Mouse (Mus musculus) hindbrain, postnatal 0 days (tissue): ENCODE measurements around the gene Zfp710. TPM values are rescaled to one million over a fixed set of nuclear protein-coding genes. Genes with fewer than 3 reads are reported as not detected.

Experiments used
- ATAC-seq: fragments of 200-750 bp; cut with Nextera tagmentation; 2 replicates; pipeline ENCODE4 v1.8.0; 2017; ENCODE audit warnings: mild to moderate bottlenecking, moderate TSS enrichment, moderate library complexity
- DNase-seq: peaks from one replicate; pipeline ENCODE4 v3.0.0-alpha.2; 2015; ENCODE audit warnings: low spot score
- H3K27ac ChIP-seq: fragments of 300-500 bp; sonication (generic); 2 replicates; pipeline ENCODE4 v1.5.1; 2014; ENCODE audit warnings: mild to moderate bottlenecking
- H3K27me3 ChIP-seq: fragments of 300-500 bp; sonication (generic); 2 replicates; pipeline ENCODE4 v1.6.1; 2014; ENCODE audit warnings: low read length, mixed read lengths; ENCODE audit not compliant: insufficient read depth
- H3K36me3 ChIP-seq: fragments of 300-500 bp; sonication (generic); 2 replicates; pipeline ENCODE4 v1.6.1; 2014; ENCODE audit warnings: low read length, mixed read lengths; ENCODE audit not compliant: insufficient read depth
- H3K4me1 ChIP-seq: fragments of 300-500 bp; sonication (generic); 2 replicates; pipeline ENCODE4 v1.6.1; 2014; ENCODE audit warnings: antibody characterized with exemption, low read length, mixed read lengths; ENCODE audit not compliant: insufficient read depth
- H3K4me2 ChIP-seq: fragments of 300-500 bp; sonication (generic); 2 replicates; pipeline ENCODE4 v1.6.1; 2014; ENCODE audit warnings: low read depth, mild to moderate bottlenecking, low read length, moderate library complexity, mixed read lengths
- H3K4me3 ChIP-seq: fragments of 300-500 bp; sonication (generic); 2 replicates; pipeline ENCODE4 v1.5.1; 2014; ENCODE audit warnings: low read length
- H3K9ac ChIP-seq: fragments of 300-500 bp; sonication (generic); replicated peaks from 2 replicates; pipeline ENCODE4 v1.6.1; 2014; ENCODE audit warnings: mild to moderate bottlenecking, low read length, moderate library complexity, mixed read lengths
- H3K9me3 ChIP-seq: fragments of 300-500 bp; sonication (generic); 2 replicates; pipeline ENCODE4 v1.6.1; 2016; ENCODE audit warnings: low read length, mixed read lengths
- CTCF ChIP-seq: IDR thresholded peaks from 2 replicates; pipeline ENCODE4 v1.5.1; 2016; ENCODE audit warnings: antibody characterized with exemption, control low read depth, low read depth
- WGBS: fragments of 180-500 bp; shearing (Covaris S2); extraction: QIAGEN DNeasy Blood & Tissue Kit; methylation state at CpG from one replicate; pipeline ENCODE4 v1.1.7; 2014; 5-methylcytosine and 5-hydroxymethylcytosine counted together
- polyA plus RNA-seq: library from polyadenylated mRNA; unstranded; fragments of >200 nt; fragmentation: Nextera tagmentation; extraction: Ambion mirVana; gene quantifications from 2 replicates; pipeline ENCODE4 v1.2.1, GENCODE M21; 2015
- total RNA-seq: library from RNA; depleted of rRNA; stranded (reverse); fragments of >200 nt; gene quantifications from 2 replicates; pipeline ENCODE4 v1.2.3, GENCODE M21; 2014; rRNA removed

Zfp710 gene
- total and polyA plus RNA-seq, 2 experiments from 2014 or later: 10.3 to 25.8 TPM

- Histone ChIP-seq H3K4me3 (no peak overlapping the region), H3K27me3 (no peaks in the 10 kb centered on the region), H3K4me1 (peaks cover 4% of the 10 kb centered on the region; the same call in 1 of the 2 replicates), H3K9me3 (no peaks in the 10 kb centered on the region; the same call in 1 of the 2 replicates), H3K27ac (peak overlapping the region; percentile 78; the same call in 1 of the 2 replicates), H3K9ac (no peak overlapping the region), H3K4me2 (no peak overlapping the region), H3K36me3 (no peaks in the 10 kb centered on the region)
- no peak for DNase-seq
- WGBS: 63% methylated on average over 1 of the region's 1 CpGs
- no peak for TF ChIP-seq CTCF
- no peak for ATAC-seq
Measured at GRCm38 (mm10) chr7:80135173-80135532, 110.5 kb downstream of the Zfp710 start.

GRCm38 (mm10) chr7:80138375-80138774 is 113.8 kb downstream of the Zfp710 start:
- Histone ChIP-seq H3K27me3 (no peaks in the 10 kb centered on the region), H3K36me3 (no peaks in the 10 kb centered on the region), H3K27ac (no peak overlapping the region), H3K9ac (no peak overlapping the region), H3K4me3 (no peak overlapping the region), H3K9me3 (no peaks in the 10 kb centered on the region; the same call in 1 of the 2 replicates), H3K4me2 (no peak overlapping the region), H3K4me1 (peaks cover 4% of the 10 kb centered on the region)
- TF ChIP-seq CTCF: no peak
- 72% methylated on average over 1 of the region's 1 CpGs for WGBS
- ATAC-seq: no peak
- DNase-seq: no peak

- 14% methylated on average over 9 of the region's 9 CpGs for WGBS
- Histone ChIP-seq H3K27me3 (no peaks in the 10 kb centered on the region), H3K4me3 (no peak overlapping the region), H3K9ac (0 out of 2 replicates have a peak overlapping the region, but pooled peaks have one; percentile 9), H3K9me3 (no peaks in the 10 kb centered on the region; the same call in 1 of the 2 replicates), H3K27ac (no peak overlapping the region), H3K4me1 (no peaks in the 10 kb centered on the region; the same call in 1 of the 2 replicates), H3K4me2 (no peak overlapping the region), H3K36me3 (no peaks in the 10 kb centered on the region)
- DNase-seq: peak; percentile 84
- peak; percentile 90 for TF ChIP-seq CTCF
- peak; percentile 82; the same call in 1 of the 2 replicates for ATAC-seq
Measured at GRCm38 (mm10) chr7:80140815-80141214, 116.2 kb downstream of the Zfp710 start.

Other genes with a start within 250 kb of the Zfp710 start
- gene Mesp1, start 231.0 kb upstream of the Zfp710 start, total RNA-seq: 0.32 and 0.52 TPM in 2 replicates
- 0.63 and 0.83 TPM in 2 replicates for gene Mesp1, start 231.0 kb upstream of the Zfp710 start, polyA plus RNA-seq
- gene Mesp2, start 214.1 kb upstream of the Zfp710 start, total RNA-seq: 1.5 and 1.7 TPM in 2 replicates
- gene Mesp2, start 214.1 kb upstream of the Zfp710 start, polyA plus RNA-seq: 1.1 and 1.5 TPM in 2 replicates
- gene Anpep, start 163.8 kb upstream of the Zfp710 start, total RNA-seq: 4.1 and 12.1 TPM in 2 replicates
- 3.7 and 5.0 TPM in 2 replicates for gene Anpep, start 163.8 kb upstream of the Zfp710 start, polyA plus RNA-seq
- gene Ap3s2, start 104.2 kb upstream of the Zfp710 start, total RNA-seq: 33.5 and 35.7 TPM in 2 replicates
- gene Ap3s2, start 104.2 kb upstream of the Zfp710 start, polyA plus RNA-seq: 27.5 and 32.0 TPM in 2 replicates
- 29.6 and 34.3 TPM in 2 replicates for gene Arpin, start 89.5 kb upstream of the Zfp710 start, total RNA-seq
- 16.1 and 16.6 TPM in 2 replicates for gene Arpin, start 89.5 kb upstream of the Zfp710 start, polyA plus RNA-seq
- 126 and 161 TPM in 2 replicates for gene Idh2, start 90.6 kb downstream of the Zfp710 start, total RNA-seq
- gene Idh2, start 90.6 kb downstream of the Zfp710 start, polyA plus RNA-seq: 152 and 158 TPM in 2 replicates
- 47.5 and 49.5 TPM in 2 replicates for gene Sema4b, start 162.0 kb downstream of the Zfp710 start, total RNA-seq
- 26.6 and 28.1 TPM in 2 replicates for gene Sema4b, start 162.0 kb downstream of the Zfp710 start, polyA plus RNA-seq
- 33.5 and 34.1 TPM in 2 replicates for gene Cib1, start 208.0 kb downstream of the Zfp710 start, total RNA-seq
- gene Cib1, start 208.0 kb downstream of the Zfp710 start, polyA plus RNA-seq: 49.9 and 55.6 TPM in 2 replicates
- gene Gdpgp1, start 208.1 kb downstream of the Zfp710 start, total RNA-seq: 5.5 and 6.8 TPM in 2 replicates
- gene Gdpgp1, start 208.1 kb downstream of the Zfp710 start, polyA plus RNA-seq: 2.3 and 2.8 TPM in 2 replicates
- gene Ttll13, start 221.6 kb downstream of the Zfp710 start, total RNA-seq: 0.61 and 0.73 TPM in 2 replicates
- 1.8 and 2.7 TPM in 2 replicates for gene Ttll13, start 221.6 kb downstream of the Zfp710 start, polyA plus RNA-seq
- 47.6 and 48.6 TPM in 2 replicates for gene Ngrn, start 236.4 kb downstream of the Zfp710 start, total RNA-seq
- 69.8 and 71.9 TPM in 2 replicates for gene Ngrn, start 236.4 kb downstream of the Zfp710 start, polyA plus RNA-seq
- gene Vps33b, start 244.8 kb downstream of the Zfp710 start, total RNA-seq: 23.8 and 24.3 TPM in 2 replicates
- 11.6 and 15.4 TPM in 2 replicates for gene Vps33b, start 244.8 kb downstream of the Zfp710 start, polyA plus RNA-seq